Mouse (Mus musculus) cortical plate, adult 2 months (tissue): ENCODE measurements around the gene Vmn2r90. TPM values are rescaled to one million over a fixed set of nuclear protein-coding genes. Genes with fewer than 3 reads are reported as not detected.
A peak's percentile ranks its signal among the peaks of the same experiment; 100 is the strongest.
"Not testable (repeated sequence)": the region's sequence is repeated elsewhere in the genome, so short reads cannot be mapped to it uniquely, and the experiment has no call there.

Experiments
- H3K27ac ChIP-seq: fragments of 200-500 bp; 2 replicates; pipeline ENCODE4 v1.5.1; 2012; ENCODE audit warnings: low read length, control low read depth, inconsistent platforms; ENCODE audit not compliant: insufficient read depth
- H3K4me1 ChIP-seq: fragments of 200-500 bp; 2 replicates; pipeline ENCODE4 v1.6.1; 2011; ENCODE audit warnings: low read length; ENCODE audit not compliant: control insufficient read depth, insufficient read depth
- H3K4me3 ChIP-seq: fragments of 200-500 bp; 2 replicates; pipeline ENCODE4 v1.5.1; 2011; ENCODE audit warnings: mild to moderate bottlenecking, low read length, control low read depth; ENCODE audit not compliant: insufficient read depth
- CTCF ChIP-seq: fragments of 200-500 bp; IDR thresholded peaks from 2 replicates; pipeline ENCODE4 v1.5.1; 2011; ENCODE audit warnings: mild to moderate bottlenecking, control low read depth, low read length; ENCODE audit not compliant: insufficient read depth; ENCODE audit errors: extremely low read depth
- POLR2A ChIP-seq: fragments of 200-500 bp; IDR thresholded peaks from 2 replicates; pipeline ENCODE4 v1.6.1; 2011; ENCODE audit warnings: mild to moderate bottlenecking, low read length, control low read depth; ENCODE audit not compliant: insufficient read depth; ENCODE audit errors: extremely low read depth
- polyA plus RNA-seq: library from polyadenylated mRNA; depleted of rRNA; stranded (reverse); fragments of >200 nt; gene quantifications from 2 replicates; pipeline ENCODE4 v1.2.3, GENCODE M21; 2012; rRNA removed

Gene Vmn2r90
- polyA plus RNA-seq = not detected in 2 replicates

GRCm38 (mm10) chr17:17703447-17703846, at the start of gene Vmn2r90:
Gene Vmn2r90 (plus strand): TSS chr17:17703747.
- Histone ChIP-seq H3K4me3 (no peak within 1 kb of the TSS), H3K4me1 (no peaks in the 10 kb centered on the region), H3K27ac (no peak within 1 kb of the TSS)
- no peak for TF ChIP-seq CTCF
- no peak for TF ChIP-seq POLR2A

- TF ChIP-seq POLR2A (no peak), CTCF (no peak)
- Histone ChIP-seq H3K27ac (no peak overlapping the region), H3K4me1 (no peaks in the 10 kb centered on the region), H3K4me3 (no peak overlapping the region)
Observed at GRCm38 (mm10) chr17:17654997-17655828, 48.3 kb upstream of the Vmn2r90 start.

GRCm38 (mm10) chr17:17655829-17656176, 47.7 kb upstream of the Vmn2r90 start:
- H3K27ac ChIP-seq = no peak overlapping the region
- H3K4me3 ChIP-seq = no peak overlapping the region
- no peak for TF ChIP-seq POLR2A
- TF ChIP-seq CTCF = no peak
- no peaks in the 10 kb centered on the region for H3K4me1 ChIP-seq

GRCm38 (mm10) chr17:17678781-17679180, 24.8 kb upstream of the Vmn2r90 start:
- H3K27ac ChIP-seq = no peak overlapping the region
- no peak overlapping the region for H3K4me3 ChIP-seq
- no peak for TF ChIP-seq CTCF
- no peak for TF ChIP-seq POLR2A
- no peaks in the 10 kb centered on the region for H3K4me1 ChIP-seq

GRCm38 (mm10) chr17:17690659-17691058, 12.9 kb upstream of the Vmn2r90 start:
- H3K27ac ChIP-seq = no peak overlapping the region

GRCm38 (mm10) chr17:17732396-17732795, 28.8 kb downstream of the Vmn2r90 start:
- H3K27ac ChIP-seq, H3K4me1 ChIP-seq, H3K4me3 ChIP-seq: not testable (repeated sequence)

More at GRCm38 (mm10) chr17:17690659-17691058, 12.9 kb upstream of the Vmn2r90 start:
- no peak for TF ChIP-seq CTCF
- TF ChIP-seq POLR2A = no peak
- H3K4me1 ChIP-seq = no peaks in the 10 kb centered on the region
- no peak overlapping the region for H3K4me3 ChIP-seq

GRCm38 (mm10) chr17:17738635-17739034, 35.1 kb downstream of the Vmn2r90 start:
- TF ChIP-seq CTCF (no peak), POLR2A (no peak)
- H3K27ac ChIP-seq = no peak overlapping the region
- no peak overlapping the region for H3K4me3 ChIP-seq
- no peaks in the 10 kb centered on the region for H3K4me1 ChIP-seq

GRCm38 (mm10) chr17:17739300-17739699, 35.8 kb downstream of the Vmn2r90 start:
- H3K4me3 ChIP-seq, H3K4me1 ChIP-seq: not testable (repeated sequence)

GRCm38 (mm10) chr17:17739936-17740335, 36.4 kb downstream of the Vmn2r90 start:
- H3K4me3 ChIP-seq, H3K4me1 ChIP-seq, H3K27ac ChIP-seq: not testable (repeated sequence)

More at GRCm38 (mm10) chr17:17739300-17739699, 35.8 kb downstream of the Vmn2r90 start:
- not testable (repeated sequence) for H3K27ac ChIP-seq

- H3K27ac ChIP-seq, H3K4me3 ChIP-seq, H3K4me1 ChIP-seq: not testable (repeated sequence)
Observed at GRCm38 (mm10) chr17:17741516-17741915, 38.0 kb downstream of the Vmn2r90 start.

GRCm38 (mm10) chr17:17749371-17749770, 45.8 kb downstream of the Vmn2r90 start:
- peak; percentile 41; the same call in 1 of the 2 replicates for TF ChIP-seq CTCF
- H3K4me1 ChIP-seq, H3K27ac ChIP-seq, H3K4me3 ChIP-seq: not testable (repeated sequence)
